Mouse (Mus musculus) lung, adult 2 months (tissue): ENCODE results near the gene Ccser1.

Experiments used
- CTCF ChIP-seq: fragments of 200-500 bp; IDR thresholded peaks from 2 replicates; pipeline ENCODE4 v1.5.1; 2011; ENCODE audit warnings: mild to moderate bottlenecking, low read length, control low read depth; ENCODE audit not compliant: insufficient read depth
- POLR2A ChIP-seq: fragments of 200-500 bp; IDR thresholded peaks from 2 replicates; pipeline ENCODE4 v1.6.1; 2011; ENCODE audit warnings: low read depth, mild to moderate bottlenecking, control low read depth, low read length, borderline replicate concordance; ENCODE audit errors: extremely low read depth

DNA sequence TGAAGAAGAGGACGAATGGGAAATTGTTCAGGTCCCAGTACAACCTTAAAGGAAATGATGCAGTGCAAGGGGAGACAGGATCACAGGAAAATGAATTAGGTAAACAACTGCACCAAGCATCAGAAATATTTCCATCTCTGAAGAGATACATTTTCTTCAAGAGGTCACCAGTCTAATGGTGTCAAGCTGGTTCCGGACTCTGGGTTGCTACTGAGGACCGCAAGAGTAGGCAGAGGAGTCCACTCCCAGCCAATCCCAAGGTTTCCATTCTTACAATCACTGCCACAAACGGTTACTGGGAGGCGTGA lies 529 bp upstream of the Ccser1 start:
- no peak for TF ChIP-seq CTCF
- TF ChIP-seq POLR2A: no peak
